Mouse (Mus musculus) brain, embryonic 14.5 days (tissue): Measurements from ENCODE around the gene Sst.

Experiments used
- CTCF ChIP-seq: fragments of 200-500 bp; IDR thresholded peaks from 2 replicates; pipeline ENCODE4 v1.5.1; 2012; ENCODE audit warnings: inconsistent platforms, mild to moderate bottlenecking, moderate library complexity, borderline replicate concordance; ENCODE audit not compliant: insufficient read depth, insufficient read length; ENCODE audit errors: extremely low read depth
- POLR2A ChIP-seq: fragments of 200-500 bp; IDR thresholded peaks from 2 replicates; pipeline ENCODE4 v1.6.1; 2012; ENCODE audit warnings: mild to moderate bottlenecking, inconsistent platforms, borderline replicate concordance; ENCODE audit not compliant: poor library complexity, insufficient read depth, insufficient read length, severe bottlenecking; ENCODE audit errors: extremely low read depth

DNA sequence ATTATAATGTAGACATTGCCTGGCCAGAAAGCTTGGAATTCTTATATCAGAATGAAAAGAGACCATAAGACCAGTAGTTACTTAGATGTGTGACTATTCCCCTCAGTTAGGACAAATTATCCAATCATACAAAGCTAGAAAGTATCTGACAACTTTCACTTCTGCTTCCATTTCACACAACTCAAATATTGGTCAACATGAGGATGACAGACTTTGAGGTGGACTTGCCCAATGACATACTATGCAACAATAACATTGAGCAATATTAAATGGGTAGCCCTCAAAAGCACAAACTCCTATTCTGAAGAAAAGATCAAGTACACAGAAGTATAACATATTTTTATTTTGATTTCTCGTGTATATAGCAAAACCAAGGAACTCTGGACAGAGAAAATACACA is 35.5 kb downstream of the Sst start:
- no peak for TF ChIP-seq POLR2A
- no peak for TF ChIP-seq CTCF
